Mouse (Mus musculus) olfactory bulb, adult 2 months (tissue): ENCODE measurements around the gene Cpsf4l.

Experiments
- CTCF ChIP-seq: fragments of 200-500 bp; IDR thresholded peaks from 2 replicates; pipeline ENCODE4 v1.5.1; 2012; ENCODE audit warnings: low read depth, mild to moderate bottlenecking, low read length, moderate library complexity; ENCODE audit not compliant: insufficient read depth
- POLR2A ChIP-seq: fragments of 200-500 bp; IDR thresholded peaks from 2 replicates; pipeline ENCODE4 v1.6.1; 2012; ENCODE audit warnings: mild to moderate bottlenecking, low read depth, low read length, moderate library complexity; ENCODE audit not compliant: insufficient read depth

- no peak for TF ChIP-seq CTCF
- no peak for TF ChIP-seq POLR2A
Measured at GRCm38 (mm10) chr11:113758851-113759250, 49.0 kb upstream of the Cpsf4l start.
